Mouse (Mus musculus) granulocyte monocyte progenitor cell, adult 5-6 weeks (primary cell): ENCODE measurements around the gene Gm47996. TPM values are rescaled to one million over a fixed set of nuclear protein-coding genes. Genes with fewer than 3 reads are reported as not detected.
"Not testable (repeated sequence)": the region's sequence is repeated elsewhere in the genome, so short reads cannot be mapped to it uniquely, and the experiment has no call there.

Experiments
- ATAC-seq: replicated peaks from 2 replicates; pipeline ENCODE4 v1.8.0; 2016; ENCODE audit warnings: mild to moderate bottlenecking, moderate TSS enrichment, inconsistent platforms; ENCODE audit not compliant: poor library complexity, severe bottlenecking
- total RNA-seq, 2 experiments: library from RNA; stranded (forward) in 1 of 2; stranded (reverse) in 1 of 2; fragments of 200-712, 200-1000 nt in 1 of 2; fragments of >200 nt in 1 of 2; fragmentation: Nextera tagmentation in 1 of 2; gene quantifications; 2 replicates each; pipeline ENCODE4 v1.2.3; 2014 to 2017

Gm47996 gene
- total RNA-seq, 2 experiments from 2014 or later = not detected

DNA sequence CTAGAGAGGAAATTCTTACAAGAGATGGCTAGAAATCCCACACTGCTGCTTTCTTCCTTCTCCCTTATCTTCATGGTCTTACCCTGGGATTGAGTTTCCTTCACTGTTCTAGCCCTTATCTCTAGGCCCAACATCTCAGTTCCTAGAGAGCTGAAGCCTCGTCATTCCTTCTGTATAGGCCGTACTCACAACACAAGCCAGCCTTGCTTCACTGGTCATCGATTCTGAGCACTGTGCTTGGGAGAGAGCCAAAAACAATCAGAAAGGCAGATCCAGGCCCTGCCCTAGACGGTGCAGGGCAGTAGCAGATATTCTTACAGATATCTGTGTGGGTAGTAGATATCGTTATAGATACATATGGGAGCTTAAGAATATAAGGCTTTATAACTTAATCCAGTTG, 7.2 kb upstream of the Gm47996 start:
- not testable (repeated sequence) for ATAC-seq

DNA sequence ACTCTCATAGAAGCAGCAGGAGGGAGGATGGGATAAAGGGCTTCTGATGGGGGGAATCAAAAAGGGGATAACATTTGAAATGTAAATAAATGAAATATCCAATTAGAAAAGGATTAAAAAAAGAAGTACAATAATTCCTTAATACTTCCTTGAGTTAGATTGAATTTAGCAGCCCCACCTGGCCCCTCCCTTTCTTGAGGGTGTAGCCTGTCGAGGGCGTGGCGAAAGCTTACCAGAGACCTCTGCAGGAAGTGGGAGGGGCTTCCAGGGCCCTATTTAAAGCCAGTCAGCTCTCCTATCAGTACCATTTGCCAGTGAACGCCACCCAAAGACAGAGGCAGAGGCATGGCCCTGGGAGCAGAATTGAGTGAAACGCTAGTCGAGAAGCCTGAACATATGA, 6.1 kb upstream of the Gm47996 start, which contains the start of gene 3110040M04Rik:
Gene 3110040M04Rik (plus strand): TSS at position 304 of the 400 bp plus-strand sequence.
- ATAC-seq = not testable (repeated sequence)

DNA sequence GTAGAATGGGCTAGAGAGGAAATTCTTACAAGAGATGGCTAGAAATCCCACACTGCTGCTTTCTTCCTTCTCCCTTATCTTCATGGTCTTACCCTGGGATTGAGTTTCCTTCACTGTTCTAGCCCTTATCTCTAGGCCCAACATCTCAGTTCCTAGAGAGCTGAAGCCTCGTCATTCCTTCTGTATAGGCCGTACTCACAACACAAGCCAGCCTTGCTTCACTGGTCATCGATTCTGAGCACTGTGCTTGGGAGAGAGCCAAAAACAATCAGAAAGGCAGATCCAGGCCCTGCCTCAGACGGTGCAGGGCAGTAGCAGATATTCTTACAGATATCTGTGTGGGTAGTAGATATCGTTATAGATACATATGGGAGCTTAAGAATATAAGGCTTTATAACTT, 1.4 kb upstream of the Gm47996 start:
- not testable (repeated sequence) for ATAC-seq

DNA sequence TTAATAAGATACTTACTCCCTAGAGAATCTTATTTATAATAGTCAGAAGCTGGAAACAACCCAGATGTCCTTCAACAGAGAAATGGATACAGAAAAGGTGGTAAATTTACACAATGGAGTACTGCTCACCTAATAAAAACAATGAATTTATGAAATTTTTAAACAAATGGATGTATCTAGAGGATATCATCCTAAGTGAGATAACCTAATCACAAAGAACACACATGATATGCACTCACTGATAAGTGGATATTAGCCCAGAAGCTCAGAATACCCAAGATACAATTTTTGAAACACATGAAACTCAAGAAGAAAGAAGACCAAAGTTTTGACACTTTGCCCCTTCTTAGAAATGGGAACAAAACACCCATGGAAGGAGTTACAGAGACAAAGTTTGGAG, 987 bp upstream of the Gm47996 start:
- ATAC-seq = not testable (repeated sequence)

DNA sequence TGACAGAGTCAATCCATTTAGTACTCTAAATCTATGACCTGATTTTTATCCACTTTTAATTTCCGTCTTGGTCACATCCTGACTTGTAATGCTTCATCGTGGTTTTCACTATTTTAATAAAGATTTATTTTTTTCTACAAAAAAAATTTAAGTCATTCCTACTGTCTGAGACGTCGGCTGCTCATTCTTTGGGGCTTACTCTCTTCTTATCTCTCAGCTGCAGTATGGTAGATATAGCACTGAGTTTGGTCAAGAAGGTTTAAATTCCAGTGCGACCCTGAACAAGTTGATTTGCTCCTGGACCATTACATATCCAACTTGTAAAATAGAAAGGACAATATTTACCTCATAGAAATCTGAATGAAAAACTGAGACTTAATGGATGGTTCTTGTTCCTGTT, 1.7 kb downstream of the Gm47996 start:
- ATAC-seq = not testable (repeated sequence)

DNA sequence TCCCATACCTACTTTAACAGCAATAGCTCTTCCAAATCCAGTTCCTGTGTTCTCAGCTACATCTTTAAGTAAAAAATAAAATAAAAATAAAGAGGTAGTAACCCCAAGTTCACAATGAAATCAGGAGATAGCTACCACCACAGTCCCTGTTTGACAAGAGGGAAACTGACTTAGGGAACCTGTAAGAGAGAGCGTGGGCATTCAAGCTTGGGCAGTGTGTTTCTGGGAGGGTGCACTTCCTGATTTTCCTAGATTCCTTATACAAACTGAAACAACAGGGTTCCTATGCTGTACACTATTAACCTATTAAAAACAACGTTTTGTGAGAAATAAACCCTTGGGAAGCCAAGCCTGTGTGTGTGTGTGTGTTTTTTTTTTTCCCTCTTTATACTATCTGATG, 4.9 kb downstream of the Gm47996 start:
- peak; percentile 82 for ATAC-seq

DNA sequence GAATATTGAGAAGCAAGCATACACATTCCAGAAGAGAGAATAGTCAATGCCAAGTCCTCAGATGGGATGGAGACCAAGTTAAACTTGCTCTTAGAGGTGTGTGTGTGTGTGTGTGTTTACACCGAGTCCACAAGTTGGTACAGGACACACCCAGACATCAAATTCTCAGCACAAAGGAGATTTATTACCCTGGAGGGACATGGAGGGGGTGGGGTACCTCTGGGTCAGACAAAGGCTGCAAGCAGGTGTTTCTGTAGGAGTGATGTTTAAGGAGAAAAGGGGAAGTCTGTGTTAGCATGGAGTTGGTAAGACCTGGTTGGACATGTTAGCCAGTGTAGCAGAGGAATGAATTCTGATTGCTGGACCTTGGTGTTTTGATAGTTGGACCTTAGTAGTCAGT, 6.1 kb downstream of the Gm47996 start:
- ATAC-seq = no peak

DNA sequence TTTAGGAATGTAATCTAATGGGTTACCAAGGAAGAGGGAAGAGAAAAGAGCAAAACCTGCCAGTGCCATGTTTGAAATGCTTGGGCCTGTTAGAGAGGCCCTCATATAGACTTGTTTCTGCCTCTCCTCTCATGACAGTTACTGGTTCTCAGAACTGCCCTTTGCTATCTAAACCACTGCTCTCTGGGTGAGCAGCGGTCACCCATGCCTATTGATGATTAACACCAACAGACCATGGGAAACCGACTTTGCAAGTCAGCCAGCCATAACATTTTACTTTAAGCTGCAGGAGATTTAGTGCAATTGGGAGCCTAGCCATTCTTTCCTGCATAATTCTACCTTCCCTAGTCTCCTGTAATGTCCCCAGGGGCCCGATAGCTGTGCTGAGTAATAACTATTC, 6.5 kb downstream of the Gm47996 start:
- ATAC-seq = no peak

DNA sequence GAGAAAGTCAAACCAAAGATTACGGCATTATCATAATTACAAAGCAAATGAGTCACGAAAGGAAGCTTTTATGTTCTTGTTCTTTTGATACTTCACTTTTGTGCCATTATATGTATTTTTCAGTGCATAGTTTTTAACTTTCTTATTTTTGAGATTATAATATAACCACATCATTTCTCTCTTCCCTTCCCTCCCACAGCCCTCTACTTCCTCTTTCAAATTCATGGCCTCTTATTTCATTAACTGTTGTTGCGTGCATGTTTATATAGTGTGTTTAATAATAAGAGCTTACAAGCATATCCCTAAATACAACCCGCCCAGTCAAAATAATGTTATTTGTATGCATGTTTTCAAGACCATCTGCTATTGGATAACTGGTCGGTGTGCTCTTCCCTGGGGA, 9.1 kb downstream of the Gm47996 start:
- ATAC-seq = peak; percentile 45

DNA sequence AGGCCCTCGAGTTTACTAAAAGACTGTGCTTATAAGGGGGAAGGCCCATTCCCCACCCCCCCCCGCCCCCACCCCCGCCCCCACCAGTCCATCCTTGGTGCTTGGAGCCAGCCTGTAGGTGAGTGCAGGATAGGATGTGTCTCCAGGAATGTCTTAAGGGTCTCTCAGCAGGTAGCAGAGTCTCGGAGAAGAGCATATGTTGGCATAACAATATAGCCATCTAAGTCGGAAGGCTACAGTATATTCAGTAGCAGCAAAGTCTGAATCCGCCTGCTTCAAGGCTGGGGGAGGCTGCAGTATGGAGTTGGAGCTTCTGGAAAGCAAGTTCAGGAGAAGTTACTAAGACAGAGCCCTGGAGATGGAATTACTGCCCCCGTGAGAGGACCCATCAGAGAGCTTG, 10.2 kb downstream of the Gm47996 start:
- no peak for ATAC-seq

DNA sequence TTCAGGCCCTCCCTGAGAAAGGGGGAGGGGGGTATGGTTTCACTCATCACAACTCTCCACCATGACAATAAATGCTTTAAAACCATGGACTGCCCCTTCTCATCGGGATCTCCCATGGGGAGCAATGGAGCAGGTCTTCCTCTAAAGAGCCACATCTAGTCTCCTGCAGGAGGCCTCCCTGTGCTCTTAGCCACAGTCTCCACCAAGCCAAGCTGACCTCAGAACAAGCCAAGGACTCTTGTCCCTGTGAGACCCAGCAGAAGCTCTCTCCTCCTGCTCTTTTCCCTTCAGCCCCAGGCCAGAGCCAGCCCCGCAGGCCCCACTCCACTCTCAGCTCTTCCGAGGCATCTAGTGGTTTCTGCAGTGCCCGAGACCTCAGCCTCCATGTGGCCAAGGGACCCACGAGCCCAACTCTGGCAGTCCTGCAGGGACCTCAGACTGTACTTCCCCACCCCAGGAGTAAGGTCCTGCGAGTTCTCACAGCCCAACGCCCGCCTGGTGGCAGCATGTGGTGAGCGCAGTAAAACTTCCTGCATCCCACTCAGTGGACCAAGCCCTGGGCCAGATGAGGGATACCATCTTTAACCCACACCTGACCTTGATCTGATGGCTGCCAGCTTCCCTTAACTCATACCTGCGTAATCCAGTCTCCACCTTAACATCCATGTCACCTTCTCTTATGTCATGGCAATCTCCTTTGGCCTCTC, 12.8 kb downstream of the Gm47996 start:
- ATAC-seq = 0 out of 2 replicates have a peak, but pooled peaks have one; percentile 50

DNA sequence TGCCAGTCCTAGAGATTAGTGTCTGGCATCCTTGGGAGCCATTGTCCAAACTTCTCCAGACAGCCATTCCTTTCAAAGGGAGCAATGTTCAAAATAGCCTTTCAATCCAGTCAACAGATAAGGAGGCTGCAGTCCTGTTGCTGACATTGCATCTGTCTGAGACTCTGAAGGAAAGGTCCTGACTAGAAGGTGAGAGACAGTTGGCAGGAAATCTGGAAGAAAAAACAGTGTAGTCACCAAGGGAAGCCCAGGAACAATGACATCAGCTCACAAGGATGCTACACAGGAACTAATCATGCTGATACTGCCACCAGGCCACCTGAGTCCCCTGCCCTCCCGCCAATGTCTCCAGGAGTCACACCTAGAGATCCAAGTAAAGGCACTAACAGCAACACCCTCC, 13.4 kb downstream of the Gm47996 start:
- no peak for ATAC-seq

DNA sequence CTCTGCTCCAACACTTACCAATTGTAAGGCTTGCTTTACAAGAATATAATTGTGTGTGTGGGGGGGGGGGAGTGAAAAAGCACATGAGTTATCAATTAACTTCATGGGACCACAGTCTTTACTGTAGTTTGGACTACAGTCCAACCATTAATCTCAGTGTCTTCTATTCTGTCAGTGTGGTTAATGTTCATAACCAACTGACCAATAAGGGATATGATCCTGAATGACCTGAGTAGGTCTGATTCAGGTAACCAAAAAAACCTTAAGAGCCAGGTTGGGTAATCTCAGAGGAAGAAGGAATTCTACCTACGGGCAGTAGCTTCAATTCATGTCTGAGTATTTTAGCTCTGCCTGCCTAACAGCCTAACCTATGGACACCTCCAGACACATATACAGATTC, 14.6 kb downstream of the Gm47996 start:
- ATAC-seq = no peak

DNA sequence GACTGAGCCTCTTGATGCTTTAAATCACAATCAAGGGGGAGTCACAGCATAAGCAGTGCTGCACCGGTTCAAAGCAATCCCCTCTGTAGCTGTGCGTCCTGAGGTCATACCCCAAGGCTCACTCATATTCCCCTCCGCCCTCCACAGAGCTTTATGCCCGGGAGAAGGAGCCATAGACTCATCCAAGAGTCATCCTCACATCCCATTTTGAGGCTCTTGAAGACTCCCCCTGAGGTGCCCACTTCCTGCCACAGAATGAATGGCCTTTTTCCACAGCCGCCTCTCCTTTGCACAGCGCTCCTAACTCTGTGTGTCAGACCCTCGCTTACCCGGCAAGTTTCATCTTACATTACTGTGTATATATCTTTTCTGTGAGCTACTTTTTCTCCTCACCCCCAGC, 17.6 kb downstream of the Gm47996 start:
- peak; percentile 15; the same call in 1 of the 2 replicates for ATAC-seq

DNA sequence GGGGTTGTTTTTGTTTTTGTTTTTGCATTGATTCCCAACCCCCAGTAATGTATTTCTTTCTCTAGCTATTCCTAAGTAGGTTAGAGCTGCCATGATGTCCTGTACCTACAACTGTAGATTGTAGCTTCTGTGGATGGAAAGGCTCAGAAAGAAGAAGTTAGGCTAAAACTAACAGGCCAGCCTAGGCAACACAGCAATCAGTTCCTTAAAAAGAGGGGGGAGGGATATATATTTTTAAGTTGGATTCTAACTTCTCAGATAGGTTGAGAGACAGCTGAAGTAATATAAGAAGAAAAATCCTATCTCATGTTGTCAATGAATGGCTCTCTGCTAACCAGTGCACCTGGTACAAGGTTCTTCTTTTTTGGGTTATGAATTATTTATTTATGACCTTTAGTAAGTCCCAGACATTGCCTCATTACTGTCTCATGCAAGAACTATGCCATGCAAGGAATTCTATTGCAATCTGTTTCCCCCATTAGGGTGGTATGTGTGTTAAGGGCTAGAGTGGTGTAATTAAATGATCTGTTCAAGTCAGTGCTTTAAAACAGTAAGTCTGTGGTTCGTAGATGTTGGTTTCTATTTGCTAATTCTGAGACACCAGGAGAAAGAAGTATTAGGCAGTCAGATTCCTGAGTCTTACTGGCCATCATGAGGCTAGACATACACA, 18.5 kb downstream of the Gm47996 start:
- ATAC-seq = peak; percentile 94

DNA sequence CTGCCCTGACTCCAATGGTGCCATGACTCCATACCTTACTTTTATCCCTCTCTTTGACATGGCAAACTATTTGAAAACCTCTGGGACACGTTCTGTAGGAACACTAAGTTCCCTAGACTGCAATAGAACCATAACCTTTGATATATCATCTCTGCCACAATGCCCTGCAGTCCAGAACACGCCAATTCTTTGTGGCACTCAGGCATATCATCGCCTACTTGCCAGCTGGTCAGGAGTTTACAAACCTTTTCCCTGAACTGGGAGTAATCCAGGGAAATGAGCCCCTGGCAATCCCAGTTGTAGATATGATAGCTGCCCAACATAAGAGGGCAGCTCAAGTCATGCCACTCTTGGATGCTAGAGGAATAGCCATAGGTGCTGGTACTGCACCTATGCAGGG, 22.4 kb downstream of the Gm47996 start:
- no peak for ATAC-seq

DNA sequence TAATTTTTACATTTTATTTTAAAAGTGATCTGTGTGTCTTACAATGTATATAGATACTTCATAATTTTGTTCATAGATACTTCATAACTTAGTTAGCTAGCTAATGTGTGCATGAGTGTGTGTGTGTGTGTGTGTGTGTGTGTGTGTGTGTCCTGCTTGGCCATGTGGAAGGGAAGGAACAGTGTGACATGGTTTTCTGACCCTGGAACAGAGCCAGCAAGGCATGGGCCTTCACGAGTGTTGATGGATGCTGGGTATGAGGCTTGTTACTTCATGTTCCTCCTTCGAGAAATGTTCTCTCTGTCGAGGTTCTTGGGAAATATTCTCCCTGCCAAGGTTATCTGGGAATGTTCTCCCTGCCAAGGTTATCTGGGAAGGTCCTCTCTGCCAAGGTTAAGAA, 23.8 kb downstream of the Gm47996 start:
- no peak for ATAC-seq

DNA sequence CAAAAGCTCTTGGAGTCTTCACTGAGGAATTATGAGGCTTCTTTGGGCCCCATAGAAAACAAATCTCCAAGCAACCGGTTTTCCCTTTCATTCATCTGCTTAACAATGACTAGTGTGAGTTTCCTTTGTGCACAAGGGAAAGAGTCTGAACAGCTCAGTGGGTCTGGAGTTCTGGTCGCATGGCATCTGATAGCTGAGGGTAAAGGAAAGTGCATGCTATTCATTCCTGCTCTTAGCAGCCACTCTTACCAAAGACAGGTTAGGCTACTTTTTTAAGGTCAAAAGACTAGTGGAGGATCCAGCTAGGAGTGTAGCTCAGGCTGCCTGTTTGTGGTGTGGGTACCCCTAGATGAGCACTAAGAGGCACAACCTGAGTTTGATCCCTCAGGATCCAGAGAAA, 25.6 kb downstream of the Gm47996 start:
- ATAC-seq = no peak

DNA sequence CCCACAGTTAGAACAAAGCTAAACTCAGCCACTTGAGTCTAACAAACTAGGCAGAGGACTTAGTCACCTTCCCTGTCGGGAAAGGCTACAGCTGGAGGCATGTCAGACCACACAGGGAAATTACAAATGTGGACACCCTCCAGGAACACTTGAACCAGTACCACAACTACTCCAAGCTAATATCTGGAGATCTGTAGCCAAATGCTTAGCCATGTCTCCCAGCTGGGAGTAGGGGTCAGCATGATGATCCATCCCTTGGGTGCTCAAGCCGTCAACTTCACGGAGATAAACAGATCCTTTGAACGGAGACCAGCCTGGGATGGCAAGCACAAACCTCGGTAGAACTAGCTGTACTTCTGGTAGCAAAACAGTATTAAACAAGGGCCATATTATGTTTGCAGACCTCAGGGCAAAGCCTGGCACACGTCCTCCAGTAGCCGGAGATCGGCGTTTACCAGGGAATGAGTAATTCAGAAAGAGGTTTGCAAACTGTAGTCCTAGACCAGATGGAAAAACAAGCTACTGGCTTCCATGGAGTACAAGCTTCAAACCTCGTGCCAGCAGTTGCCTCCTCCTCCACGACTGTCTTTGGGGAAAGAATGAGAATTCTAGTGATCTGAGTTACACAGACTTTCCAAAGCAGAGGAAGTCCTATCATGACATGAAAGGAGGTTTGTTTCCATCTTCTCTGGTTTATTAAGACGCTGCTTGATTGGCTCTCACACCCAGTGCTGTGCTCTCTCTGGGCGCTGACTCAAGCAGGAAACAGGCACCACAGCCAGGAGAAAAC, 26.4 kb downstream of the Gm47996 start:
- ATAC-seq = peak; percentile 63

DNA sequence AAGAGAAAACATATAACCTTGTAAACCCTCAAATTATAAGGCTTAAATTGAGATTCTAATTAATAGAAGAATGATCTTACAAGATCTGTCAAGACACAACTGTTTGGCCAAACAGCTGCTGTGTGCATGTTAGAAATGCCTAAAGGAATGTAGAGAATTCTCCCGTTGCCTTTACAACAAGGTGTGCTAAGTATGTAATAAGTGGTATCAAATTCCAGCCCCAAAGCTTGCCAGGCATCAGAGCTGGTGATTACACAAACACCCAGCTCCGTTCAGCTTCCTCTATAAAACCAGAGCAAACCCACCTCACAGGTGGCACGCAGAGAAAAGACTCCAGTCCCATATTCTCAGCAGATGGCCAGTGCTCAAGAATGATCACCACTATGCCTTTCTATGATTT, 27.8 kb downstream of the Gm47996 start:
- 0 out of 2 replicates have a peak, but pooled peaks have one; percentile 25 for ATAC-seq

DNA sequence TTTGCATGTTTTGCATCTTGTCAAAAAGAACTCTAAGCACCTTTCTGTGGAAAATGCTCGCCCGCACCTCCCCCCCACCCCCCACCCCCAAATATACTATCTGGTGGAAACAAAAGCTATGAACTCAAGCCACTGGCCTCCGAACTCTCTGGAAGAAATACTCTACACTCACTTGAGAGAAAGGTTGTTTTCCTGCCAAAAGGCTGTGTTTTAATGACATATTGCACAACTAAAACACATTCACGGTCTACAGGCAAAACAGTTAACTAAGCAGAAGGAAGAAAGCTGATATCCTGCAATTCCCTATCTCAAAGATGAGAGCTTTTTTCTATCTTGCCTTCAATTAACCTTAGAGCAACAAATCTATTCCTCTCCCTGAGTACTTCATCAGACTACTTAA, 33.4 kb downstream of the Gm47996 start:
- ATAC-seq = no peak
